Mouse (Mus musculus) MN1 (cell line): ENCODE measurements around the gene Ptprd.

ENCODE experiments used
- DNase-seq: peaks from one replicate; pipeline ENCODE4 v3.0.0-alpha.2; 2016; ENCODE audit warnings: low spot score

The Ptprd gene

DNA sequence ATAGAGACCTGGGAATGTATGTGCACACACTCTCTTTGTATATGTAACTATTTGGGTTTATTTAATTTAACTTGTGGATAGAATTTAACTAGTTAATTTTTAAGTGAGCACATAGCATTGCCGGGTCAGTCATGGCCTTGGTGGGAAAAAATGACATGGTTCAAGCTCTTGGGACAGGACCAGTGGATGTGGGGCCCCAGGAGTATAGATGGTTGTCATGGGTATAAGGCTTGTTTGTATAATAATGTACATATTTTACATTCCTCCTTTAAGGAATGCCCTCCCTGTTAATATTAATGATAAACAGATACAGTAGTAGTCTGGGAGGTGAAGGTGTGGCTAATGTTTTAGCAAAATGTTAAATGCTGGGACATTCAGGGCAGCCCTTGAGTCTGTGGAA is 962.8 kb downstream of the Ptprd start:
- DNase-seq, result no peak

GRCm38 (mm10) chr4:77241852-77242455 is 969.8 kb downstream of the Ptprd start:
- no peak for DNase-seq

GRCm38 (mm10) chr4:77238144-77238543 is 973.6 kb downstream of the Ptprd start:
- DNase-seq, result no peak

DNA sequence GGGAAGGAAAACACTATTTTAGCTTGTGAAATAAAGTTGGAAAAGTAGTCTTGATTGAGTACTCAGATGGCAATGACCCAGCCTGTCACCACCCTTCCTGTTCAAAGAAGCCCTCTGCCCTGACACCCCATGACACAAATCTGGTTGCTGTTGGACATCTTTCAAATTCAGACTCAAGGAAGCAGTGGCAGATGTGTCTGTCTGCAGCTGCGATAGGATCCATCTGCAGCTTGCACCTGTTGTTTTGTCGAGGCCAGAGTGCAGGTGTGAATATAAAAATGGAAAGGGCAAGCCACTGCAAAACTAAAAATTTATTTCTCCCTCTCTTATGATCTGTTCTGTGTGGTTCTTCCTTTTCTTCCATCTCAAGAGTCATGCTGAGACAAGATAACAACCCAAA is 978.5 kb downstream of the Ptprd start:
- no peak for DNase-seq

DNA sequence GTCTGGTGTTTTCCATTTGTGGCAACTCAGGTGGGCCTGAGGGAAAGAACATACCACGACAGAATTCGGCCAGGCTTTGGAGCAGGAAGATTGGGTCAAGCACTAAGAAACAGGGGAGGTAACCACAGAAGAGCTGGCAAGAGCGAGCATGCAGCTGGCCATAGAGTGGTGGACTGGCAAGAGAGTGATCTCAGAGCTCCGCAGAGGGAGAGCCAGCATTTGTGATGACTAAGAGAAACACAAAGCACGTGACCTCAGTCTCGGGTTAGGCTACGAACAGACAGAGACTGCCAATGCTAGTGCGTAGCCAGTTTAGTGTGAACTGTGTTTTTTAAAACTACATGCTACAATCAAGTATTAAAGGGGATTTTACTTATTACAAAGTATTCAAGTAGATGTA is 1042.9 kb downstream of the Ptprd start:
- no peak for DNase-seq

- DNase-seq, result no peak
Measured at GRCm38 (mm10) chr4:77157601-77158000, 1054.2 kb downstream of the Ptprd start.

GRCm38 (mm10) chr4:77155561-77155960 is 1056.2 kb downstream of the Ptprd start:
- no peak for DNase-seq

DNA sequence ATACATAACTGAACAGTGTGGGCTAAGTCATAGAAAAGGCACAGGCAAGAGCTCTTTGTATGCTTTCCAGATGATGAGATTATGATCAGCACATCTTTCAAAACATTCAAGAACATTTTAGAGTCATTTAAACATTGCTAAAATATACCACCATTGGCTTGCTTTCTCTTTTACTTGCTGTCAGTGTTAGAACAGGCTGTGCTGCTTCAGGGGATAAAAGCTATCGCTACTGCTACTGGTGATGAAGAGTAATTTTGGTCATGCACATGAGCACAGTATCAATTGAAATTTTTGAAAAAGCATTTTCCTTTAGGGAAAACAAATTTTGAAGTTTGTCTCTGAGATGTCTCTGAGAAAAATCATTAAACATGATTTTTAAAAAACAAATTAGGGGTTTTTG is 1056.7 kb downstream of the Ptprd start:
- no peak for DNase-seq

- no peak for DNase-seq
Measured at GRCm38 (mm10) chr4:77124852-77125251, 1086.9 kb downstream of the Ptprd start.

DNA sequence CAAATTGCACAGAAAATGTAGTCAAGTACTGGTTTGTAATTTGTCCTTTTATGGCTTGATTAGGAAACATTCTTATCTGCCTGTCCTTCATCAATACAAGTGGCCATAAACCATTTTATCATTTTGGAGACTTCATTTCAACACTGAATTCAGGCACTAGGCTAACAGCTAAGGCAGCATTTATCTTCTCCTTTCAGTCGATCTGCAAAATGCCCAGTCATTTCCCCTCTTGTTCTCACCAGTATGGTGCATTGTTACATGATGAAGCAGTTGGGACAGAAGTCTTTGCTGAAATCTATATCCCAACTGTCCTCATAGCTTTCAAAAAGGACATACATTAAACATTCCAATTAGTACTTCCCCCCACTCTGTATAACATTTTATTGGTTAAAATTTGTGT is 1100.9 kb downstream of the Ptprd start:
- DNase-seq, result no peak

GRCm38 (mm10) chr4:77107291-77107690 is 1104.5 kb downstream of the Ptprd start:
- no peak for DNase-seq

DNA sequence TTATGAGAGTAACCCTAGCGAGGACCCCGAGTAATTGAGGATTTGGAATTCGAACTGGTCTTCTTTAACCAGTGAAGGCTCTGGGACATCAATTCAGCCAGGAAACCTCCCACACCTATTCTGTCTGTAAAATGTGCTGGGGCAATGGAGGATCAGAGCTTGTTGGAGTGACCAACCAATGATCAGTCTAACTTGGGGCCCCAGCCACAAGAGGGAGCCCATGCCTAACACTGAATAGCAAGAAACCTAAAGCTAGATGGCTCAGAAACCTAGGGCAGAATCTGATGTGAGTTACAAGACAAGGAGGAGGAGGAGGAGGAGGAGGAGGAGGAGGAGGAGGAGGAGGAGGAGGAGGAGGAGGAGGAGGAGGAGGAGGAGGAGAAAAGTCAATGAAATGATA is 1128.6 kb downstream of the Ptprd start:
- no peak for DNase-seq

- no peak for DNase-seq
Measured at GRCm38 (mm10) chr4:77077607-77078006, 1134.2 kb downstream of the Ptprd start.

DNA sequence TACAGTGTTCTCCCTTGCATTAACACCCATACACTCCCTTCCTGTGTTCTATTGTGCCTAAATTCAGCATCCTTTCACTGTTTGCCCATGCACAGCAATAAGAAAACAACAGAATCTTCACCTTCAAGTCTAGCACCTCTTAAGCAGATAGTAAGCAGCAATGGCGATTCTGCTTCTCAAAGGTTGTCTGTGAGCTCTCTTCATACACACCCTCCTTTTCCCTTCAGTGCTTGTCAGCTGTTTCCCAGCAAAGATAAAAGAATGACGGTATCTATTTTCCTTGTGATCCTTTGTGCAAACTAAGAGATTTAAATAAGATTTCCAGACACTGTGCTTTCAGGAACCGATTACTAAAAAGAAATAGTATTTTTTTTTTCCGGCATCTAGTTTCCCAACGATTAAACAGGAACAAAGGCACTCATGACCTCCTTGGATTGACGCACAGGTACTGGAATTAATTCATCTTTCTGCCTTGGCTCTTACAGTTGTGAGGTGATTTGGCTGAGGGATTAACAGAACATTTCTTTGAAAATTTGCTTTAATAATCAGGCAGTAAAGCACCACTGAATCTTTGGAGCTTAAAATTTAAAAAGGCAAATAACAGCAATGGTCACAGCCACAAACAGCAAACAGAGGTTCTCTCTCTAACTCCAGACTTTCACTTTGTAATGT is 1161.1 kb downstream of the Ptprd start:
- no peak for DNase-seq

- DNase-seq, result no peak
Measured at GRCm38 (mm10) chr4:77004483-77004882, 1207.3 kb downstream of the Ptprd start.

- DNase-seq, result no peak
Measured at GRCm38 (mm10) chr4:76996172-76996571, 1215.6 kb downstream of the Ptprd start.

DNA sequence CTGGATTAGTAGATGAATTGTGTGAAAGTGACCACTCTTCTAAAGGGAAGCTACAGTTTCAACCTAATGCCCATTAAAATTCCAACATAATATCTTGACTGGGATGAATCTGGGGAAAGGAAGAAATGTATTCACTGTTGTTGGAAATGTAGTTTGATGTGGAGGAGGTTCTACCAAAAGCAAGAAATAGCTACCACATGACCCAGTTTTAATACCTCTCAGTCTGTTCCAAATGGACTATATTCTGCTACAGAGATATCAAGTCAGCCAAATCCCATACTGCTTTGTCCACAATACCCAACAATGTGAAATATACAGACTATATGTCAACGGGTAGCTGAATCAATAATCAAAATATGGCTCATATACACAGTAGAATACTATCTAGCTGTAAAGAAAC is 1221.8 kb downstream of the Ptprd start:
- DNase-seq, result no peak

DNA sequence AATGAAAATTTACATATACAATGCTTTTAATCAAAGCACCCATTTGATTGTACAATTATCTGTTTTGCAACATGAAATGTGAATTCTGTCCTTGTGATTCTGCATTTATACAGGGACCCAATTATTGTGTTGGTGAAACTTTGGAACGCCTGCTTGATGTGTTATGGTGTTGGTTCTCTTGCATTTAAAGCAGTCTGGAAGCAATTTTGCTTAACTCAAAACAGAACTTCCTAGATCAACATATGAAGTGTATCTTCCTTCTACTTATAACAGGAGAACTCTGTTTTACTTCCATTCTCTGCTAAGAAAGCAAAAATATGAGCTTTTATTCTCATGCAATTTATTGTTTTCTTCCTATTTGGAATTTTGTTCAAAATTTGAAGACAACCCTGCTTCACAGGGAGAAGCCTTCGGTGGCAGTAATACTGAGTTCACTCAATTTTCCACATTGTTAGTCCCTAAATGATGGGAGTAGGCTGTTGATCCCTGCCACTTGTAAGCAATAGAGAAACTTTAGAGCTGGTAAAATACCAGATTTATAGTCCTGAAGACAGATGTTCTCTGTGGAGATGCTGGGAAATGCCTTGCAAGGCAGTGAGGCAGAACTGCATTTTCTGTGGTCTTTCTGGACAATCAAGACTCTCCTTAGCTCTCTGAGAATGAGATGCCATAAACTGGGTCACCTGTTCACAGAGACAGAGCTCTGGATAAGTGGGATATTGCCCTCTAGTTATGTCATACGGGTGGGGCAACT is 1234.5 kb downstream of the Ptprd start:
- DNase-seq, result no peak

- DNase-seq, result no peak
Measured at GRCm38 (mm10) chr4:76948251-76948650, 1263.5 kb downstream of the Ptprd start.

GRCm38 (mm10) chr4:76941382-76942360 is 1270.1 kb downstream of the Ptprd start:
- no peak for DNase-seq

GRCm38 (mm10) chr4:76931559-76931958 is 1280.2 kb downstream of the Ptprd start:
- DNase-seq, result no peak

GRCm38 (mm10) chr4:76913532-76914150 is 1298.1 kb downstream of the Ptprd start:
- DNase-seq, result no peak
